Mouse (Mus musculus) hindbrain, postnatal 0 days (tissue): ENCODE data around the gene Ptpn3. TPM values are rescaled to one million over a fixed set of nuclear protein-coding genes. Genes with fewer than 3 reads are reported as not detected.

Source experiments
- ATAC-seq: fragments of 200-750 bp; cut with Nextera tagmentation; 2 replicates; pipeline ENCODE4 v1.8.0; 2017; ENCODE audit warnings: mild to moderate bottlenecking, moderate TSS enrichment, moderate library complexity
- DNase-seq: peaks from one replicate; pipeline ENCODE4 v3.0.0-alpha.2; 2015; ENCODE audit warnings: low spot score
- H3K27ac ChIP-seq: fragments of 300-500 bp; sonication (generic); 2 replicates; pipeline ENCODE4 v1.5.1; 2014; ENCODE audit warnings: mild to moderate bottlenecking
- H3K27me3 ChIP-seq: fragments of 300-500 bp; sonication (generic); 2 replicates; pipeline ENCODE4 v1.6.1; 2014; ENCODE audit warnings: low read length, mixed read lengths; ENCODE audit not compliant: insufficient read depth
- H3K36me3 ChIP-seq: fragments of 300-500 bp; sonication (generic); 2 replicates; pipeline ENCODE4 v1.6.1; 2014; ENCODE audit warnings: low read length, mixed read lengths; ENCODE audit not compliant: insufficient read depth
- H3K4me1 ChIP-seq: fragments of 300-500 bp; sonication (generic); 2 replicates; pipeline ENCODE4 v1.6.1; 2014; ENCODE audit warnings: antibody characterized with exemption, low read length, mixed read lengths; ENCODE audit not compliant: insufficient read depth
- H3K4me2 ChIP-seq: fragments of 300-500 bp; sonication (generic); 2 replicates; pipeline ENCODE4 v1.6.1; 2014; ENCODE audit warnings: low read depth, mild to moderate bottlenecking, low read length, moderate library complexity, mixed read lengths
- H3K4me3 ChIP-seq: fragments of 300-500 bp; sonication (generic); 2 replicates; pipeline ENCODE4 v1.5.1; 2014; ENCODE audit warnings: low read length
- H3K9ac ChIP-seq: fragments of 300-500 bp; sonication (generic); replicated peaks from 2 replicates; pipeline ENCODE4 v1.6.1; 2014; ENCODE audit warnings: mild to moderate bottlenecking, low read length, moderate library complexity, mixed read lengths
- H3K9me3 ChIP-seq: fragments of 300-500 bp; sonication (generic); 2 replicates; pipeline ENCODE4 v1.6.1; 2016; ENCODE audit warnings: low read length, mixed read lengths
- CTCF ChIP-seq: IDR thresholded peaks from 2 replicates; pipeline ENCODE4 v1.5.1; 2016; ENCODE audit warnings: antibody characterized with exemption, control low read depth, low read depth
- WGBS: fragments of 180-500 bp; shearing (Covaris S2); extraction: QIAGEN DNeasy Blood & Tissue Kit; methylation state at CpG from one replicate; pipeline ENCODE4 v1.1.7; 2014; 5-methylcytosine and 5-hydroxymethylcytosine counted together
- polyA plus RNA-seq: library from polyadenylated mRNA; unstranded; fragments of >200 nt; fragmentation: Nextera tagmentation; extraction: Ambion mirVana; gene quantifications from 2 replicates; pipeline ENCODE4 v1.2.1, GENCODE M21; 2015
- total RNA-seq: library from RNA; depleted of rRNA; stranded (reverse); fragments of >200 nt; gene quantifications from 2 replicates; pipeline ENCODE4 v1.2.3, GENCODE M21; 2014

The Ptpn3 gene
- total and polyA plus RNA-seq, 2 experiments from 2014 or later = 3.2 to 3.4 TPM

- Histone ChIP-seq H3K36me3 (no peaks in the 10 kb centered on the region), H3K9me3 (no peaks in the 10 kb centered on the region), H3K4me1 (no peaks in the 10 kb centered on the region), H3K9ac (no peak overlapping the region), H3K27ac (no peak overlapping the region; the same call in 1 of the 2 replicates), H3K27me3 (no peaks in the 10 kb centered on the region), H3K4me2 (peak overlapping the region; percentile 32), H3K4me3 (no peak overlapping the region; the same call in 1 of the 2 replicates)
- 34% methylated on average over 26 of the region's 26 CpGs for WGBS
- TF ChIP-seq CTCF = peak; percentile 23; the same call in 1 of the 2 replicates
- DNase-seq (peak; percentile 38), ATAC-seq (no peak)
These were observed 6.8 kb upstream of the Ptpn3 start for GRCm38 (mm10) chr4:57308214-57309000.

GRCm38 (mm10) chr4:57307747-57308146 is 6.1 kb upstream of the Ptpn3 start:
- ATAC-seq (no peak), DNase-seq (no peak)
- TF ChIP-seq CTCF = no peak
- no peaks in the 10 kb centered on the region for H3K4me1 ChIP-seq
- H3K36me3 ChIP-seq = no peaks in the 10 kb centered on the region
- no peak overlapping the region for H3K4me3 ChIP-seq
- H3K9ac ChIP-seq = no peak overlapping the region
- no peak overlapping the region for H3K27ac ChIP-seq
- WGBS = 84% methylated on average over 4 of the region's 4 CpGs
- H3K4me2 ChIP-seq = no peak overlapping the region
- H3K27me3 ChIP-seq = no peaks in the 10 kb centered on the region
- no peaks in the 10 kb centered on the region for H3K9me3 ChIP-seq

GRCm38 (mm10) chr4:57306260-57306659 is 4.6 kb upstream of the Ptpn3 start:
- Histone ChIP-seq H3K36me3 (no peaks in the 10 kb centered on the region), H3K9ac (no peak overlapping the region), H3K4me3 (no peak overlapping the region), H3K4me1 (no peaks in the 10 kb centered on the region), H3K27me3 (no peaks in the 10 kb centered on the region), H3K27ac (no peak overlapping the region), H3K4me2 (no peak overlapping the region), H3K9me3 (no peaks in the 10 kb centered on the region)
- ATAC-seq (no peak), DNase-seq (no peak)
- 86% methylated on average over 4 of the region's 4 CpGs for WGBS
- TF ChIP-seq CTCF = no peak

- WGBS = 48% methylated on average over 7 of the region's 7 CpGs
- Histone ChIP-seq H3K27me3 (no peaks in the 10 kb centered on the region), H3K36me3 (no peaks in the 10 kb centered on the region), H3K4me3 (no peak overlapping the region), H3K4me1 (0 out of 2 replicates have a peak, but pooled peaks cover 5% of the 10 kb centered on the region), H3K4me2 (no peak overlapping the region), H3K9me3 (no peaks in the 10 kb centered on the region), H3K27ac (no peak overlapping the region), H3K9ac (no peak overlapping the region)
- no peak for TF ChIP-seq CTCF
- ATAC-seq (no peak), DNase-seq (no peak)
These were observed 4.0 kb upstream of the Ptpn3 start for GRCm38 (mm10) chr4:57305644-57306043.

GRCm38 (mm10) chr4:57300469-57301409 is 898 bp downstream of the Ptpn3 start:
- Histone ChIP-seq H3K9ac (peak overlapping the region; percentile 76), H3K4me1 (peaks cover 15% of the 10 kb centered on the region; the same call in 1 of the 2 replicates), H3K27me3 (no peaks in the 10 kb centered on the region), H3K36me3 (no peaks in the 10 kb centered on the region), H3K4me2 (peak overlapping the region; percentile 90), H3K4me3 (peak overlapping the region; percentile 80), H3K27ac (no peak overlapping the region), H3K9me3 (no peaks in the 10 kb centered on the region)
- ATAC-seq (0 out of 2 replicates have a peak, but pooled peaks have one; percentile 1), DNase-seq (no peak)
- under 1% methylated on average over 37 of the region's 37 CpGs for WGBS
- peak; percentile 21; the same call in 1 of the 2 replicates for TF ChIP-seq CTCF

GRCm38 (mm10) chr4:57299701-57300468 is 1.8 kb downstream of the Ptpn3 start:
- WGBS = under 1% methylated on average over 89 of the region's 97 CpGs
- H3K9me3 ChIP-seq = no peaks in the 10 kb centered on the region
- ATAC-seq = peak; percentile 61

More at GRCm38 (mm10) chr4:57299701-57300468, 1.8 kb downstream of the Ptpn3 start:
- Histone ChIP-seq H3K4me1 (peaks cover 18% of the 10 kb centered on the region; the same call in 1 of the 2 replicates), H3K9ac (peak overlapping the region; percentile 76), H3K4me3 (peak overlapping the region; percentile 80), H3K27me3 (no peaks in the 10 kb centered on the region), H3K4me2 (peak overlapping the region; percentile 90), H3K36me3 (no peaks in the 10 kb centered on the region), H3K27ac (peak overlapping the region; percentile 48)
- no peak for TF ChIP-seq CTCF
- peak; percentile 64 for DNase-seq
